Mouse (Mus musculus) lung, postnatal 10 days (tissue): ENCODE data around the gene Abhd2.

Experiments used
- DNase-seq: peaks from one replicate; pipeline ENCODE4 v3.0.0; 2021

Abhd2 gene

DNA sequence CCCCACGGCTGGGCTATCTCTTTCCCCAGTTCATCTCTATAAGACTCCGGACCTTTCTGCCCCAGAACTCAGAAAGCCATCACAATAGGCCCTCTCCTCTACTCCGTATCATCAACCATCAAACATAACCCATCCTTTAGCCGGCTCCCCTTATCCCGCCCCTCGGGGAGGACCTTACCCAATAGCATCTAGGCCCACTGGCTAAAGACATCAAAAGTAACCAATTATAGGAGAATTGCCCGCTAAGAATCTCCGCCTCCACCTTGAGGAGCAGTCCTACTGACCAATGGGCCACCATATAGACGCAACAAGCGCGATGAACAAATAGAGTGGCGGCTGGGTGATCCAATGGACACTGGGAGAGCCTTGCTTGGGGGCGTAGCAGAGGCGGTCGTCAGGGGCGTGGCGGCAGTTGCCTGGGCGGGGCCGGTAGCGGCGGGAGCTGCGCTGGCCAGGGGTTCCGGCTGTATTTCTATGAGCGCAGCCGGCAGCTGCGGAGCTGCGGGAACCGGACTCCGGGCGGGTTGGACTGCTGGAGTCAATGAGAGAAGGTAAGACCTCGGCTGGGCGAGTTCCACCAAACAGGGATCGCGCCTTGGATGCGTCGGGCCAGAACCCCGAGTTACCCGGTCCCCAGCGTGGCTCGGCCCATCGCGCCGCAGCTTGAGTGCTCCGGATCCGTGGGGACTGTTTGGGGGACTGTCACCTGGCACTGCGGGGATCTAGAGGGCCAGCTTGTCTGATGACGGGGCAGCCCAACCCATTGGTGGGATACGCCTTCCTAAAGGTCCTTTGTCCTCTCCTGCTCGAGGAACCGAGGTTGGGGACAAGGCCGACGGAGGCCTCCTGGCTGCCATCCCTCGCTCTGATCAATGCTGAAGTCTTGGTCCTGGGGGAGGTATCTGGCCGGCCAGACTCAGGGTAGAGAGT, at the start of gene Abhd2:
Gene Abhd2 (plus strand): TSS at position 411 of the 930 bp plus-strand sequence.
- peak; percentile 100 for DNase-seq

GRCm38 (mm10) chr7:79225477-79225876, 47.5 kb upstream of the Abhd2 start:
- DNase-seq, result no peak

GRCm38 (mm10) chr7:79226172-79226571, 46.8 kb upstream of the Abhd2 start:
- no peak for DNase-seq

GRCm38 (mm10) chr7:79226834-79227486, 46.0 kb upstream of the Abhd2 start:
- no peak for DNase-seq

- DNase-seq, result peak; percentile 88
Measured at GRCm38 (mm10) chr7:79228471-79228870, 44.5 kb upstream of the Abhd2 start.

GRCm38 (mm10) chr7:79231577-79231976, 41.4 kb upstream of the Abhd2 start:
- no peak for DNase-seq

- no peak for DNase-seq
Measured at GRCm38 (mm10) chr7:79232048-79232447, 41.0 kb upstream of the Abhd2 start.

DNA sequence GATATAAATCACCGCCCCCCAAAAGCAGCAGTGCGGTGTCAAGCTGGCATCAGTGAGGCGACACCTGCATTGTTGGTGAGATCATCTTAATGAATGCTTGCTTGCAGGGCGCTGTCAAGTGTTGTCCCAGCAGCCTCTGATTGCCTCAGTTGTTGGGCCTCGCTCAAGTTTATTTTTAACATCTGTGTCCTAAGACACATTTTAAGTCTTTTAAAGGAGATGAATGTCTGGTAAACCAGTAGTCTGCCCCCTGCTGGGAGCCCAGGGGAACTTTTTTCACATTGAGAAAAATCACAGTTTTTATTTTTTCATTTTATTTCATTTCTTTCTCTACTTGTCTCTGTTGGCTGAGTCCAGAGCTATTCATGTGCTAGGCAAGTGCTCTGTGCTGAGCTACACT, 34.3 kb upstream of the Abhd2 start:
- DNase-seq, result peak; percentile 57

- DNase-seq, result no peak
Measured at GRCm38 (mm10) chr7:79241931-79242625, 30.9 kb upstream of the Abhd2 start.

DNA sequence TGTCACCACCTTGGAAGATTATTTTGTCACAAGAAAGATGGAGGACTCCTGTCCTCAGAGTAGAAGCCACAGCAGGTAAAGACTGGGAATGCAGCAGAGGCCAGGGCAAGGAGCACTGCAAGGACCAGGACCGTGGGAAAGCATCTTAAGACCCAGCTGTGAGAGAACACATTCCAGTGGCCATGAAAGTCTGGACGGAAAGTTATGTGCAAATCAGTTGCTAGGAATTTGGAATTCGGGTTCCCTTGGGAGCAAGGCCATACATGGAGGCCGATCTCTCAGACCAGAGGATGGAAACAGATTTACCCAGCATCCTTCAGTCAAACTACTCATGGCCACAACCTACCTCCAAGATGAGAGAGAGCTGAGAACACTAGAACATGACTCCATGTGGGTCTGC, 29.8 kb upstream of the Abhd2 start:
- peak; percentile 11 for DNase-seq

- DNase-seq, result peak; percentile 86
Measured at GRCm38 (mm10) chr7:79246039-79246670, 26.8 kb upstream of the Abhd2 start.

DNA sequence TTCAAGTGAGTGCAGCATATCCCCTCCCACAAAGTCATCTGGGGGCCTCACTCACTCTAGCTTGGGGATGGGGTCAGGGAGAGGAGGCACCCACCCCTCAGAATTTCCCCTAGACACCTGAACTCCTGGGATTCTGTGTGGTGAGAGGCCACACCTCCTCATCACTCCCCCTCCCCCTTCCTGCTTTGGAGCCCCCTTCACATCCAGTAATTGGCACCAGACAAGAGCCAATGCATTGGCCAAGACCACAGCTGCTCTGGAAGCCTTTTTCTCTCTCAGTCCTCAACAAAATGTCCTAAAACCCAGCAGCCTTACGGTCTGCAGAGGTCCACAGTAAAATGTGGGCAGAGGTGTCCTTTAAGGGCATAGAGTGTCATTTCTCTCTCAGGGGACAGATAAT, 25.6 kb upstream of the Abhd2 start:
- DNase-seq, result peak; percentile 35

GRCm38 (mm10) chr7:79247881-79248389, 25.1 kb upstream of the Abhd2 start:
- peak; percentile 51 for DNase-seq

- DNase-seq, result no peak
Measured at GRCm38 (mm10) chr7:79249581-79249980, 23.4 kb upstream of the Abhd2 start.

GRCm38 (mm10) chr7:79254248-79254888, 18.6 kb upstream of the Abhd2 start:
- peak; percentile 54 for DNase-seq

- DNase-seq, result peak; percentile 56
Measured at GRCm38 (mm10) chr7:79255350-79255749, 17.6 kb upstream of the Abhd2 start.

DNA sequence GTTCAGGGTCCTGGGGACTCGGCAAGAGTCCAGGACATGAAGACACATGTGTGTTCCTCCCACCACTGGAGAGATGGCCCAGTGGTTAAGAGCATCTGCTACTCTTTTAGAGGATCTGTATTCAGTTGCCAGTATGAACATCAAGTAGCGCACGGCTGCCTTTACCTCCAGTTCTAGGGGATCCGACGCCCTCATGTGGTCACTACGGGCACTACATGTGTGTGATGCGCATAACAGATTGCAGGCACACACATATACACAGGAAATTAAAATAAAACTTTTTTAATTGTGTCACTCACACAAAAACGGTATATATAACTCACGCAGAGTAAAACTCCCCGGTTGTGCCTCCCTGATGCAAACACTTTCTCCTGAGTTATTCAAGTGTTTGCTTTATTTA, 17.2 kb upstream of the Abhd2 start:
- no peak for DNase-seq

GRCm38 (mm10) chr7:79256716-79257115, 16.3 kb upstream of the Abhd2 start:
- no peak for DNase-seq

DNA sequence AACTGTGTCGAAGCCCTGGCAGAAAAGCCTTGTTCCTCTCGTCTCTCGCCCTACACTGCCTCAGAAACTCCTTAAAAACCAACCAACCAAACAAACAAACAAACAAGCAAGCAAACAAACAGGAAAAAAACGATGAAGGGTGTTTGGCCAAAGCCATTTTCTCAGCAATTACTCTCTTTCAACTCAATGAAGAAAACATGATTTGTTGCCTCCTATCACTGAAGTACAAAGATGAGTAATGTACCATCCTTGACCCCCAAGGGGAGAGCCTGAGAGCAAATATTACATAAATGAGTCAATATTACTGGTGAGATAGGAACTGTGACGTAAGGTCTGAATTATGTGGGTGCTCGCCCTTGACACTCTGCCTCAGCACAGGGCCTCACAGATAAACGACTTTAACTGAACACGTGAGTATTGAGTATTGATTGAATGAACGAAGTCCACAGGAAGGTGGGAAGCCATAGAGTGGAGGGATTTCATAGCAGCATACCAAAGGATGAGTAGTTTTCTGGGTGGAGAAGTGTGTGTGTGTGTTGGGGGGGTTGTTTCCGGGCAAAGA, 13.9 kb upstream of the Abhd2 start:
- DNase-seq, result no peak

- peak; percentile 72 for DNase-seq
Measured at GRCm38 (mm10) chr7:79262478-79262877, 10.5 kb upstream of the Abhd2 start.

GRCm38 (mm10) chr7:79263776-79264175, 9.2 kb upstream of the Abhd2 start:
- no peak for DNase-seq

GRCm38 (mm10) chr7:79266228-79266627, 6.8 kb upstream of the Abhd2 start:
- no peak for DNase-seq
